Mouse (Mus musculus) yolk sac, embryonic 10.5 days (tissue): ENCODE measurements at regions not wholly inside any gene's neighbourhood (a gene's known extent, or its start where the extent isn't known, plus 50 kb on each side); places are given as distances from the start of the nearest gene placed in this dataset.

Experiments used
- DNase-seq: peaks from one replicate; pipeline ENCODE4 v3.0.0-alpha.2; 2017; ENCODE audit warnings: low spot score

DNA sequence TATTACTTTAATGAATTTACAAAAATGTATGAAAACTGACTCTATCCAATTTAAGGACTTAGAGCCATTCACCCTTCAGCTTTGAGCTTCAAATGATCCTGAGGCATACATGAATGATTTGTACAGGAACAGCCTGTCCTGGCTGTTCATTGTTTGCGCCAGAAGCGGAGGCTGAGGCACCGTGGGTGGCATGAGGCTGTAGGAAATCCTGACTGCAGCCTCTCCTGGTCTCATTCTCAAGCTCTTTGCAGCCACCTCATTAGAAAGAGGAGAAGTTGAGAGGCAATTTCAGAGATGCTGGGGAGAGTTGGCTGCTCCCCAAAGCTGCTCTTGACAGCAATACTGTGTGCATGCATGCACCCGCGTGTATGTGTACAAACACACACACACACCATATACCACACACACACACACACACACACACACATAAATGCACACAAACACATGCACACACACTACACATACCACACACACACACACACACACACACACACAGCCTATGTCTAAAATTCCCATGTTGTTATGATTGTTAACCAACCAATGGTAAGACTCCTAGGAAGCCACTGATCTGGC is 434.9 kb upstream of the Btbd3 start:
- DNase-seq = no peak

DNA sequence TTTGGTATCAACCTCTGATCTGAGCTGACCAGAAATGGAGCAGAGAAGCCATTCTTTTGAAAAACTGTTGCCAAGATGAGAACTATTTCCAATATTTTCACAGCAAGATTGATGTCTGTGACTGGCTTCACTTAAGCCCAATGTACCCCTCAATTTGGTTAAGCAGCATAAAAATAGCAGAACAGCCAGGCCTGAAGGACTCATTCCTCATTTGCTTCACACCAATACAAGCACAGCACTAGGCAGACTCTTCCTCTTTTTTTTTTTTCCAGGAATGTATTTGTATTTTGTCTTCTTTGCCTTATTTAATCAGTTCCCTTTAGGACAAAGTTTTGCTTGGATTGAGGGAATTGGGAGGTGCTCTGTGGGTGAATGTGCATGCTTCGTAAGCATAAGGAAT is 441.4 kb upstream of the Btbd3 start:
- DNase-seq = no peak

DNA sequence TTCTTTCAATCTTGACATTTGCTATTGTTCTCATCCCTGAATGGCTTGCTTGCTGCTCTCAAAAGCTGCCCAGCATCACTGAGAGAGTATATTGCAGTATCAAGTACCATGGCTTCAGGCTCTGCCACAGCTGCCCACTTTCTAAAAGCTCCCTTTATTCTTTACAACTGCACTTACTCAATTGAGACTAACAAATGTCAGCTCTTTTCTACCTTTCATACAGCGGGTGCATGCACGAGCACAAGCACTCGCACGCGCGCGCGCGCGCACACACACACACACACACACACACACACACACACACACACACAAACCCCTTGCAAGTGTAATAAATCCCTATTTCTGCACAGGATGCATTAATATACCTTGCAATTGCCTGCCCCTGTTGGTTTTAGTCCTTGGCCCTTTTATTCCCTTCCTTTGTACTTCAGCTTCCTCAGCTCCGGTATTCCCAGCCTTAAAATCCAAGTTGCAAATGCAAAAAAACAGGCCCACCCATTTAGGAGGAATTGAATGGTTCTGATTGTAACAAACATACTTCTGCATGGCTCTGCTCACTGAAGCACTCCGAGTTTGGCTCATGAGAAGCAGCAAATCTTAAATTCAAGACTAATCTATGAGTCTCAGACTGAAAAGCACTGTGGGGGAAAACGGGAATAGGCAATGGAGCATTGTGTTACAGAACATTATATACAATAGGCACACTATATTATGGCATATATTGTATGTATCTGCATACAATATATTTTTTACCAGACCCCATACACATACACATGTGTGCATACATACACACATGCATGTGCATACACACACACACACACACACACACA is 447.7 kb upstream of the Btbd3 start:
- DNase-seq = no peak

DNA sequence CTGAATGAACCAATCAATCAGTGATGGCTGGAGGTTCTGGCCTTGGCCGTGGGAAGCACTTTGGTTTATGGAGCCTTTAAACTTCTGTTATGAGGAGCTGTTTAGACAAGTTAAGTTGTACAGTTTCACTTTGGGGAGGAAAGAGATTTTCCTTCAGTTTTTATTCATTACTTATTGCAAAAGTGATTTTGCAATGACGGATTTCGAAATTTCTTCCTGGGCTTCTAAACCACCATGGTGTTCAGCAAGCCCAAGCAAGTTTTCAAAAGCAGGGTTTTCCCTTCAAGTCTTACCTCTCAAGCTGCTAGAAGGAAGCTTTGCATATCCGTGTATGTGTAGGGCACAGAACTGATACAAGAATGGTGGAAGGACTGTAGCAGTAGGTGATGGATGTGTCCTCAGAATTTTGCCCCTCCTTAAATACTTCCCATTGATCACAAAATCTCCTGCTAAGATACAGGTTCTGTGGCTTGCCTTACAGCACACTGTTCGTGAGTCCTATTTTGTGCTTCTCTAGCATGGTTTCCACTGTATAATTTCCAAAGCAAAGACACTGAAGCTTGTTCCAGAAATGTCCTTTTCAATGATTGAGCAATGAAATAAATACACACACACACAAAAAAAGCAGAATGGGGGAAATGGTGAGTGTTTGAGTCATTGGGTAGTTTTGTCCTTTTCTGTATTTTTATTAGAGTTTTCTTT is 448.6 kb upstream of the Btbd3 start:
- no peak for DNase-seq

DNA sequence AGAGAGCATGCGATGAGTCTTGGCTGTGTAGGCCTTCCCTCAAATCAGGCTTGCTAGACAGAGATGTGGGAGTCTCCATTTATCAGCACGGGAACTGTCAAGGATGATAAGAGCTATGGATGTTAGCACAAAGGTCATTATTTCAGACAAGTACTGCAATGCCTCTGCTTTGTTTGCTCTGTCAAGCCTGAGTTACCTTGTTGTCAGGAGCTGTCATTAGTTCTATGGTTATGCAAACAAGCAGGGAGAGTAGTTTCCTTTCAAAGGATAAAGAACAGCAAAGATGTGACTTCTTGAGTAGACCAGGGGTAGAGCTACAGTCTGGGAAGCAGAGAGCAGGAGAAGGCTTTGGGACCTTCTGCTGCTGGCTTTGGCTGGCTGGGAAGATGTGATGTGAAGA is 461.5 kb upstream of the Btbd3 start:
- DNase-seq = no peak

DNA sequence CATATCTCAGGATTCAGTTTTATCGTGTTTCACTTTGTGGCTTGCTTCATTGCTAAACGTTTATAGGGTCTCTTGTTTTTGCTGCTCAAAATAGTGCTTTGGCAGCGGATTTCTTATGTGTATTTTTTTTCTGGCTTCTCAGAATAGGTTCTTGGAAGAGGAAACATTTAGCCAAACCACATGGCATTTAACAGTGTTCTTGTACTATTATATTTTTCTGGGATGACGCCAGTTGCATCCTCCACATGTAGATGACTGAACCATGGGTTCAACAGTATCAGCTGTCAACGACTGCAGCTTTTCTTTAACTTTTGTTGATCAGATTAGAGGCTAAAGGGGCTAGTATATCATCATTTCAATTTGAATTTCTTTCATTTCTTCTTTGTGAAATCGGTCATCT is 472.3 kb upstream of the Btbd3 start:
- DNase-seq = no peak

DNA sequence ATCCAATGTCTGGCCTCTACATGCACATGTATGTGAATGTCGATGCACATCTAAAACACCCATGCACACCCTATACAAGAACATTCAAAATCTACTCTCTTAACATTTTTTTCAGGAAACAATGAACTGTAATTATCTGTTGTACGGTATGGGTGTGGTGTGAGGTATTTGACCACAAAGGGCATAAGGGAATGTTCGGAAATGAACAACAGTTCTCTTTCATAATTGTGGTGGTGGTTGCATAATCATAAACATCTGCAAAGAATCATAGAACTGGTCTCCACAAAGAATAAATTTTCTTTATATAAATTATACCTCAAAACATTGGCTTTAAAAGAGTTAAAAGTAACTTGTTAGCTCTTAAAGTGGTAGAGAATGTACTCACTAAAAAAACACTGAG is 478.9 kb upstream of the Btbd3 start:
- DNase-seq = no peak

DNA sequence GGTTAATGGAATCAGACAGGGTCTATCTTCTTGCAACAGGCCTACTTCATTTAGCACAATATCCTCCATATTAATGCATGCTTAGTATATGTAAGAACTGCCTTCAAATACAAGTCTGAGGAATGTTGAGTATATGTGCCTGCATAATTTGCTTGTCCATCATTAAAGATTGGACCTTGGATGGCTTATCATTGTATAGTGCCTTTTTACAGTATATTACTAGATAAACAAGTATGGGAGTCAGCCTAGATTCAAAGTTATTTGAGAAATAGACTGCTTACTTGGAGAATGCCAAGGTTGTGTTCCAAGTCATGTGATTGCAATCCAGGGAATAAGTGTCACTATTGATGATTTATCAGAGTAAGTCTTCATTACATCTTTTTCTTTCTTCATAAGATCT is 491.6 kb upstream of the Btbd3 start:
- no peak for DNase-seq

DNA sequence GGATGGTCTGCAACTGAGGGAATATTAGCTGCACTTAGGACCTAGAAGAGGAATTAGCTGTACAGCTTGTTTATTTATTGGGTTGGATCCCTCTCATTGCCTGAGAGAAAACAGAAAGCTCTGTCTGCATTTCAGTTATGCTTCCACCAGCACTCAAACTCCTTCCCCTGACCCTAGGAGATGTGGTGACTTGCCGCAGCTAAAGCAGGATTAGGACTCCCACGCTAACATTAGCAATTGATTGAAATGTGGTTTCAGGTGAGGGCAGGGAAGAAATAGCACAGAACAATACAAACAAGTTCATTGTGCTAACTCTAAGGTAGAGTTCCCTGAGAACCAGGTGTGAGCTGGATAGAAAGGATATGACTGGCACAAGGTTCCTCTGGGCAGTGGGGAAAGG is 496.9 kb upstream of the Btbd3 start:
- DNase-seq = no peak

DNA sequence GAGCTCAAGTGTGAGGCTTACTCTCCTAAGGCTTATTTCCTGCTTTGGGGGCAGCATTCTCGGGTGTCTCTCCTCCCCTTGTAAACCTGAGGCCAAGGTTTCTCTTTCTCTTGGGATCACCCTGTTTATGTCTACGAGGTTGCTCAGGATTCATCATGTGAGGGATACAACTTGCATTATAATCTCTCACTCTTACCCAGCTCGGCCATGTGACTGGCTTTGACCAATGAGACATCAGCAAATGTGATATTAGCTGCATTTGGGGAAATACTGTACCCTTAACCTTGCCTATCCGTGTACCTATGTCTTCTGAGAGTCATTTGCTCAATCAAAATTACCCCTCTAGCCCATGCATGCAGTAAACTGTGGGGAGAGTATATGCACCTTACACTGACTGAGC is 498.0 kb upstream of the Btbd3 start:
- DNase-seq = no peak

DNA sequence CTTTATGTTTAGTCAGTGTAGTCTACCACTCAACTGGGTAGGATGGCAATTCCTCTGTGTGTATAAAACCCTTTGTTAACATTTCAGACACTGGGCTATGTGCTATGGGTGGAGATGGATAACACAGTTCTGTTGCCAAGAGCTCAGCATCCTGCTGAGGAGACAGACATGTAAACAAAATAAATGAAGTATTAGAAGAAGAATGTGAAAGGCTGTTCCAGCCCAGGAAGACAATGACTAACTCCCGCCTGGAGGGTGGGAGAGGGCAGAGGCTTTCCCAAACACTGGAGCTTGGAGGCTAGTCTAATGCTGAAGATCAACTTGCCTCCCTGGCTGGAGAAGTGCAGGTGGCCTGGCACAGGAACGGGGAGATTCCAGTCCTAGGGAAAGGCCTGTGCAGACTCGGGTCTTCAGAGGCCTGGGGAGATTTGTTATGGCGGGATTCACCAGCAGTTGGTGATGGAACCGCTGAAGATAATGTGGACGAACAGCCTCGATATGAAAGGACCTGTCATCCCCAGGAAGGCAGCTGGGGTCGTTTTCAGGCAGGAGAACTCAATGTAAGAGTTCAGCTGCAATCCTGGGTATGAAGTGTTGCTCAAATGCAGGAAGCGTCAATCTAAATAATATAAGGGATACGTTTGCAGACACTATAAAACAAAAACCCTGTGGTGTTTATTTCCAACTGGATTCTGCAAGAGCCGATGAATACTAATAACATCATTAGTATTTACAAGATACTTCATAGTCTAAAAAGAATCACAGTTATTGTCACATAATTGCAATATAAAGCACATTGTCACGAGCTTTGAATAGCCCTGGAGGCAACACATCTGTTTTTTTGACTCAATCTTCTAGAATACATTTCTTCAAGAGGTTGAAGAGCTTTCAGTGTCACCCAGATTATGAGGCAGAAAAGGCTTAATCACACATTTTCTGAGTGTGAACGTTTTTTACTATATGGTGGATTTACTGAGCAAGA is 498.8 kb upstream of the Btbd3 start:
- DNase-seq = no peak

DNA sequence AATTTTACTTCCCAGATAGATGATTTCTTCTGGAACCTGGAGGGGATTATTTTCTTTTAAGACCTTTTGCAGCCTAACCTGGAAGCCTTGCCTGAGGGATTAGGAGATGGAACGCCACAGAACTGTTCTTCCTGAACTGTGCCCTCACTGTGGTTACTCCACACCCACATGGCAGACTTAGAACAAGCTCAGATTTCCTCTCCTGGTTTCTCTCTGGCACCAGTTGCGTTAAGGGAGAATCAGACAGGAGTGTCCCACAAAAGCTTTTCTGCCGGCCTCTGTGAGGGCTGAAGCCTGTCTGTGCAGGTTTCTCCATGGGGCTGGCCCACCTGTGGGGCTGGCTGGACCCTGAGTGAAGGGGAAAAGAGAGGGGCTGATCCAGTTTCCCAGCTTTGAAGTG is 500.1 kb upstream of the Btbd3 start:
- DNase-seq = no peak

DNA sequence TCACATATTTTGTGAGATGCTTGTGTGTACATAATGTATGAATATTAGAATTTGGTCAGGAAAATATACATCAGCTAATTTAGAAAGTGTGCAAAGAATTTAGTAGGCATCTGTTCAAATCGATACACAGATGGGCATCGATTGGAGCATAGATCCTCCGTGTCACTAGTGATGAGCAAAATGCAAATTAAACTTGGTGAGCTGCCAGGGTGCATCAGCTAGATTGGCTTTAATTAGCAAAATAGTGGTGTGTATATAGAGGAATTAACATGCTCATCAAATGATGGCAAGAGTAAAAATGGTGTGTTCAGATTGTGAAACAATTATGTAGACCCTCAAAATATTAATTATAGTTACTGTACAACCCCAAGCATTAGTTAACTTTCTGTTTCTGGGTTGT is 501.9 kb upstream of the Btbd3 start:
- no peak for DNase-seq

DNA sequence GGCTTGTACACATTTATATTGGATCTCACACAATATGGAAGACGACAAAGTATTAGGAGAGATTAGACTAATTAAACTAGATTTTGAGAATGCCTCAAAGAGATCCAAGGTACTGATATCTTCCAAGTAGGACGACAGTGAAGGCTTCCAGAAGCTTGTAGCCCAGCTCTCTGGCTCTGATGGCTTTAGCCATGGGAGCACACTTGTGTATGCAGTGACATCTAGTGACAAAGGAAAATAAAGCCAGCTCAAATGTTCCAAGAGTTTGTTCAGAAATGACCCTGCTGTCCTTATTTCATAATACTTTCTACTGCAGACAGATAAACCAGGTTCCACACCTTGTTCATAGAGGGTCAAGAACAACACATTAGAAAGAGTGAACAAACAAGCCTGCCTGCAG is 524.0 kb upstream of the Btbd3 start:
- no peak for DNase-seq

DNA sequence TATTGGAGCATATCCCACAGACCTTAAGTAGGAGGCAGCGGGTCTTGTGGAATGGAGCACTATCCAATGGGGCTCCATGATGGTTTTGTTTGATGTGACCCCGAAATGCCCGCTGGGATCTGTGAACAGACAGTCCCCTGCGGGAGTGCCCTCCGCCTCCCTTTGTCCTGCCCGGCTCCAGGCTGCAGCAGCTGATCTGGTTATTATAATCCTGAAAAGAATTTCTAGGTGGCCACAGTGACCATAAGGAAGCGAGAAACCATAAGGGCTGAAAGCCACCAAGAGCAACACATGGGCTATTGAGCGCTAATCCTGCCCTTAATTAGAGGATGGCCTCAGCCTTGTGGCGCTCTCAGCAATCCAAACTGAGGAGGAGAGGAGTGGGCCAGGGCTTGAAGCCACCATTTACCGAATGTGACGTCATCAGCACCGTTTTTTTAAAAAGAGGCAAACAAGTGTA is 525.9 kb upstream of the Btbd3 start:
- DNase-seq = no peak

DNA sequence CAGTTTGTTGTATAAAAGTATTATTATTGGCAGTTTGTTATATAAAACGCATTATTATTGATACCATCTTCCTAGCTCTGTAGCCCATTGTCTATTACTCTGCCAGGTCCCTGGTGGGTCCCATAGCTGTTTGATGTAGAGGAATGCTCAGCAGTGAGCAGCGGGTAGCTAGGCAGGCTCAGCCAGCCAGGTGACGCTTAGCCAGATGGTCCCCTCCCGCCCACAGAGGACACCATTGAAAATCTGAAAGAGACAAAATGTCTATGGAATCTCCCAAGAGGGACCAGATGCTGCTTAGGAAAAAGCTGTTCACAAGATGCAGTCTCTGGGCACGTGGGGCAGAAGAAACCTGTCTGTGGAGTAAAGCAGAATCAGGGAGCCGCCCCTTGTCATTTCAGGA is 526.5 kb upstream of the Btbd3 start:
- DNase-seq = no peak

DNA sequence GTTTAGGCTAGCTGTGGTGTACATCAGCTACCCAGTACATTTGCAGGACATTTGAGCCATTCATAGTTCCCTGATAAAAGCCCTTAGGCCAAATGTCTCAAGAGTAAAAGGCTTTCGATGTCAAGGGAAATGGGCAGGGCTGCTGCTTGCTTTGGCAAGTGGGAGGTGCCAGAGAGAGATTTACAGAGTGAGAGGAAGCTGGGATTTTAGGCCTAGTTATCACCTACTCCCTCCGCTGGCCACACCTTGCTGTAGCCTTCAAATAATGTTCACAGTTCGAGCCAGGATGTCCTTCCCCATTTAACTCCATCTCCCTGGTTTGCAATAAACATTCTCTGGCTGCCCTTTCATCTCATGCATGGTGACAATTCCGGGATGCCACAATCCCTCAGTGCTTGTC is 527.2 kb upstream of the Btbd3 start:
- no peak for DNase-seq

DNA sequence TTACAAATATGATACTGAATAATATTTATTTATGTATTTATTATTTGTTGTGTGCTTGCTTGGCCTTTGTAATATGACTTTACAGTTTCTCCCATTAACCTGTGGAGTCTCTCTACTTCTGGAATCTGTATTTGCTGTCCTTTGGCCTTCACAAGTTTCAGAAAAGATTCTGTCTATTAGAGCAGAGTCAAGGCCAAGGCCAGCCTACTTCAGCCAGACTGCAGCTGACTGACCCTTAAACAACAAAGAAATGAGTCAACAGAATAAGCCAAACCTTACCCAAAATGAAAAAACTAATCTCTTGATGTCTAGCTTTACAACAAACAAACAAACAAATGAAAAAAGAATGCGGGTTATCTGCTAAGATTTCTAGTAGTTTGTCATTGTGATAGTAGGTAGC is 532.7 kb upstream of the Btbd3 start:
- no peak for DNase-seq

DNA sequence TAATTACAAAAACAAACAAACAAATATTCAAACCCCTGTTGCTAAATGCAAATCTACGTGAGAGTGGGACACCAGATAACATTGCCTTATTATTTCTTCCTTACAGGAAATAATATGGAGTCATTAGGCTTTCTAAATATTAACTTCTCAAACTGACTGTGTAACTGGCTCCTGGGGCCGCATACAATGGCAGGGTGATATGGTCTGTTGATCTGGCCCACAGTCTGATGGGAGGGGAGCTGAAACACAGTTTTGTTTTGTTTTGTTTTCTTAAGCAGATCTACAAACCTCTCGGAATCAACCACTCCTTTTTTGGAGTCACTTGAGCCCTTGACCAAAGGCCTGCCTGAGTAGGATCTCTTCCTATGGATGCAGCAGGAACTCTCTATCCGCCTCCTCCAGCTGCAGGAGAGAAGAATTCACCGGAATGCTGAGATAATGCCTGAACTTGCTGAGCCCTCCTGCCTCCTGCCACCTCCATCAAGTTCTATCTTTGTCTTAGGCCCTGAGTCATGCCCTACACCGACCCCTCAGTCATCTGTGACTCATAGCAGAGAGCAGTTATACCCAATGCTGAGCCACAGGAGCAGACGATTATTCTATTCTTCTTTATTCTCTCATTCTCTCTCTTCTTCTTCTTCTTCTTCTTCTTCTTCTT is 534.5 kb upstream of the Btbd3 start:
- DNase-seq = no peak

DNA sequence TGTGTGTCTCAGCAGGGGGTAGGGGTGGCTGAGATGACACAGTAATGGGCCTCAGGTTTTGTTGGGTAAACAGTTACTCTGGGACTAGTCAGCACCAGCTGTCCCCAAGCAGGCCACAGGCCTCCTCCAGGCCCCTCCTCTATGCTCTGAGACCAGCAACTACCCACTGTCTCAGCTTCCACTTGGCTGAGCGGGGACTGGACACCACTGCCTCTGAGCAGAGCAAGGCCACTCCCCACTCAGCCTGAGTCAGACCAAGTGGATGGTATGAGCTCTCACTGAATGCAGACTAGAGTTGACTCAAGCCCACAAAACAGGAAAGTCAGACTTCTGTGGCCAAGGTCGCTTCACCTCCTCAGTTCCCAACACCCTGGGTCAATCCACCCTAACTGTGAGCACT is 540.5 kb upstream of the Btbd3 start:
- DNase-seq = no peak

DNA sequence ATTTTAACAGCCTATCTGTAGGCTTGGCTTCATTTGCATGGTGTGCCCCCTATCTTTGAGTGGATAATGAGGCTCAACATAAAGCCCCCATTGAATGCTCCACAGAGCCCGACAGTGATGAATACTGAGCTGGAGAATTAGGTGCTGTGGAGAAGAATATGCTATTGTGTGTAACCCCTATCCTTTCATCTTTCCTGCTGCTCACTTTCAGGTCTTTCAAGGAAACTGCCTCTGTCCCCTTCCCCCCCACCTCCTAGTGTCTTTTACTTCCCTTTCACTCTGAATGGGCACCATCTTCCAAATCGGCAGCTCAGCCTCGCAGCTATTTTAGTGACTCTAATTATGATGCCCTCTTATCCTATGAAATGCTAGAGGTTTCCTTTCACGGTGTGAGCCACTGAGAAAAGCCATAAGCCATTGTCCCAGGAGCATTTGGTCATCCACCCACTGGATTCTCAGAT is 549.8 kb upstream of the Btbd3 start:
- DNase-seq = no peak
